In the genomic region with DNA sequence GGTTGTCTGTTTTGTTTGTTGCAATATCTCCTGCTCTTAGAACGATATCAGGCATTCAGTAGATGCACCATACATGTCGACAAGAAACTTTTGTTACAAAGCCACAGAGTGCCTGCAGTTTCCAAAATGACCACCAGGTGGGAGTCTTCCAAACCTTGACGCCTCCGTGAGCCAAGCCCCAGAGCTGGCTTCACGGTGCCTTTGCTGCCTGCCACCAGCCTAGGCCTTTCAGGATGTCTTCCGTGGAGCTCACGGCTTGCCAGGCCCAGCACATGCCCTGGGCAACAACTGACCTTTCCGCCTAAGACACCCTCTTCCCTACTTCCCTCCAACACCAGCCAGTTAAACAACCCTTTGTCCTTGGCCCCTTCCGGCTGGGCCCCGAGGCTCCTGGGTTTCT, we compare ENCODE assay signal across 7 mouse cellular contexts. TPM values are rescaled to one million over a fixed set of nuclear protein-coding genes. Genes with fewer than 3 reads are reported as not detected.
A peak's percentile ranks its signal among the peaks of the same experiment; 100 is the strongest.
DNase-seq lines count a peak whose midpoint lies in the region; ATAC-seq lines count a peak whose summit lies in the region.

No protein-coding gene starts in this region.

- peak; percentile 70; the same call in 1 of the 2 replicates for ATAC-seq in midbrain, embryonic 11.5 days (ENCODE audit: low FRiP score)

- H3K27me3 ChIP-seq in midbrain, embryonic 11.5 days (ENCODE audit: control insufficient read depth, insufficient read depth, low read length) = no peaks in the 10 kb centered on the region

- intact Hi-C loops in left cerebral cortex, postnatal 4 days (cut with DNase I) = no loop called here

- no peak overlapping the region for H3K4me2 ChIP-seq in midbrain, embryonic 11.5 days

- no peaks in the 10 kb centered on the region for H3K36me3 ChIP-seq in midbrain, embryonic 11.5 days (ENCODE audit: control insufficient read depth, insufficient read depth, low read length)

- H3K4me3 ChIP-seq in midbrain, embryonic 11.5 days (ENCODE audit: low read depth, low read length) = no peak overlapping the region

- WGBS in midbrain, embryonic 11.5 days = 26% methylated on average over 10 of the region's 10 CpGs

- peak; percentile 89 for DNase-seq in adrenal gland, postnatal 14 days
- peak; percentile 74 for DNase-seq in embryo, embryonic 9.5 days (ENCODE audit: extremely low spot score)
- peak; percentile 93 for DNase-seq in heart, adult 11 months
- peak; percentile 50 for DNase-seq in kidney, adult 11 months
- peak; percentile 87 for DNase-seq in left cerebral cortex, postnatal 4 days
- peak; percentile 99 for DNase-seq in midbrain, embryonic 11.5 days (ENCODE audit: low spot score, missing footprints)
- peak; percentile 93 for DNase-seq in right cerebral cortex, postnatal 4 days

- H3K4me1 ChIP-seq in midbrain, embryonic 11.5 days (ENCODE audit: control insufficient read depth, insufficient read depth, low read length) = no peaks in the 10 kb centered on the region

- H3K9ac ChIP-seq in midbrain, embryonic 11.5 days (ENCODE audit: low read length) = 0 out of 2 replicates have a peak overlapping the region, but pooled peaks have one; percentile 36

- H3K27ac ChIP-seq in midbrain, embryonic 11.5 days (ENCODE audit: low read depth, low read length) = no peak overlapping the region

- peaks cover 3% of the 10 kb centered on the region; the same call in 1 of the 2 replicates for H3K9me3 ChIP-seq in midbrain, embryonic 11.5 days (ENCODE audit: control insufficient read depth, low read length)

RNA-seq across cellular contexts. Expression of a gene that starts 5.2 kb away (rescaled TPM):
- total RNA-seq in adrenal gland, postnatal 14 days (2021) = 4.9 and 7.3 TPM in 2 replicates
- total RNA-seq in left cerebral cortex, postnatal 4 days (2021) = under 1 TPM; 0.34 to 0.48 TPM
- polyA plus RNA-seq in midbrain, embryonic 11.5 days (2014; fragmentation: Nextera tagmentation; extraction: Ambion mirVana) = 2.8 and 3.4 TPM in 2 replicates

RNA-seq across cellular contexts. Expression of a gene that starts 15.8 kb away (rescaled TPM):
- total RNA-seq in adrenal gland, postnatal 14 days (2021) = not detected in 2 replicates
- not detected for total RNA-seq in left cerebral cortex, postnatal 4 days (2021)
- not detected in 2 replicates for polyA plus RNA-seq in midbrain, embryonic 11.5 days (2014; fragmentation: Nextera tagmentation; extraction: Ambion mirVana)

RNA-seq across cellular contexts. Expression of a gene that starts 31.1 kb away (rescaled TPM):
- total RNA-seq in adrenal gland, postnatal 14 days (2021) = not detected in 2 replicates
- under 1 TPM in 1 of 2 experiments, not detected in 1; 0.46 TPM for total RNA-seq in left cerebral cortex, postnatal 4 days (2021)
- polyA plus RNA-seq in midbrain, embryonic 11.5 days (2014; fragmentation: Nextera tagmentation; extraction: Ambion mirVana) = 0.26 TPM in 1 of 2 replicates, not detected in the other

RNA-seq across cellular contexts. Expression of a gene that starts 34.6 kb away (rescaled TPM):
- total RNA-seq in adrenal gland, postnatal 14 days (2021) = 17.3 and 26.7 TPM in 2 replicates
- 10 to 100 TPM; 42.0 to 43.2 TPM for total RNA-seq in left cerebral cortex, postnatal 4 days (2021)
- polyA plus RNA-seq in midbrain, embryonic 11.5 days (2014; fragmentation: Nextera tagmentation; extraction: Ambion mirVana) = 18.7 and 20.9 TPM in 2 replicates

RNA-seq across cellular contexts. Expression of a gene that starts 48.4 kb away (rescaled TPM):
- total RNA-seq in adrenal gland, postnatal 14 days (2021) = 3.8 and 5.4 TPM in 2 replicates
- total RNA-seq in left cerebral cortex, postnatal 4 days (2021) = 10 to 100 TPM; 12.3 to 13.4 TPM
- polyA plus RNA-seq in midbrain, embryonic 11.5 days (2014; fragmentation: Nextera tagmentation; extraction: Ambion mirVana) = 13.0 and 14.3 TPM in 2 replicates
